Mouse (Mus musculus) kidney, embryonic 16.5 days (tissue): ENCODE measurements around the gene Lypd4. TPM values are rescaled to one million over a fixed set of nuclear protein-coding genes. Genes with fewer than 3 reads are reported as not detected.
A peak's percentile ranks its signal among the peaks of the same experiment; 100 is the strongest.

Experiments
- ATAC-seq: fragments of 200-750 bp; cut with Nextera tagmentation; 2 replicates; pipeline ENCODE4 v1.8.0; 2017; ENCODE audit warnings: moderate TSS enrichment; ENCODE audit not compliant: low FRiP score, low TSS enrichment
- H3K27ac ChIP-seq: fragments of 300-500 bp; sonication (generic); 2 replicates; pipeline ENCODE4 v1.5.1; 2014; ENCODE audit warnings: low read length
- H3K27me3 ChIP-seq: fragments of 300-500 bp; sonication (generic); 2 replicates; pipeline ENCODE4 v1.6.1; 2014; ENCODE audit warnings: low read length, control low read depth, mixed read lengths; ENCODE audit not compliant: insufficient read depth
- H3K36me3 ChIP-seq: fragments of 300-500 bp; sonication (generic); 2 replicates; pipeline ENCODE4 v1.6.1; 2014; ENCODE audit warnings: low read length, control low read depth, mixed read lengths; ENCODE audit not compliant: insufficient read depth
- H3K4me1 ChIP-seq: fragments of 300-500 bp; sonication (generic); 2 replicates; pipeline ENCODE4 v1.6.1; 2014; ENCODE audit warnings: low read length, control low read depth, mixed read lengths; ENCODE audit not compliant: insufficient read depth
- H3K4me2 ChIP-seq: fragments of 300-500 bp; sonication (generic); replicated peaks from 2 replicates; pipeline ENCODE4 v1.6.1; 2014; ENCODE audit warnings: low read depth, low read length
- H3K4me3 ChIP-seq: fragments of 300-500 bp; sonication (generic); 2 replicates; pipeline ENCODE4 v1.5.1; 2014; ENCODE audit warnings: mild to moderate bottlenecking, low read length
- H3K9ac ChIP-seq: fragments of 300-500 bp; sonication (generic); replicated peaks from 2 replicates; pipeline ENCODE4 v1.6.1; 2014; ENCODE audit warnings: low read length
- H3K9me3 ChIP-seq: fragments of 300-500 bp; sonication (generic); 2 replicates; pipeline ENCODE4 v1.6.1; 2016; ENCODE audit warnings: low read length, control low read depth
- WGBS: fragments of 180-500 bp; shearing (Covaris S2); extraction: QIAGEN DNeasy Blood & Tissue Kit; methylation state at CpG from one replicate; pipeline ENCODE4 v1.1.7; 2014; 5-methylcytosine and 5-hydroxymethylcytosine counted together
- polyA plus RNA-seq: library from polyadenylated mRNA; unstranded; fragments of >200 nt; fragmentation: Nextera tagmentation; extraction: Ambion mirVana; gene quantifications from 2 replicates; pipeline ENCODE4 v1.2.1, GENCODE M21; 2015

Lypd4 gene
- not detected in 2 replicates for polyA plus RNA-seq

GRCm38 (mm10) chr7:24869532-24870165 is at the start of gene Lypd4, which contains the start of gene Dmrtc2:
TSS of gene Lypd4 (minus strand) at chr7:24869941.
TSS of gene Dmrtc2 (plus strand) at chr7:24870057.
- H3K4me1 ChIP-seq, result no peaks in the 10 kb centered on the region
- no peaks in the 10 kb centered on the region for H3K27me3 ChIP-seq
- no peak within 1 kb of the TSS for H3K4me2 ChIP-seq
- no peak within 1 kb of the TSS for H3K9ac ChIP-seq
- 0 out of 2 replicates have a peak, but pooled peaks cover 2% of the 10 kb centered on the region for H3K9me3 ChIP-seq
- 0 out of 2 replicates have a peak, but pooled peaks have one; percentile 23 for ATAC-seq
- no peak within 1 kb of the TSS for H3K4me3 ChIP-seq
- H3K36me3 ChIP-seq, result no peaks in the 10 kb centered on the region
- 56% methylated on average over 41 of the region's 41 CpGs for WGBS
- H3K27ac ChIP-seq, result no peak within 1 kb of the TSS

GRCm38 (mm10) chr7:24918763-24919323 is 49.1 kb upstream of the Lypd4 start:
- H3K9ac ChIP-seq, result no peak overlapping the region
- no peak overlapping the region for H3K4me3 ChIP-seq
- H3K4me1 ChIP-seq, result no peaks in the 10 kb centered on the region
- no peak overlapping the region for H3K4me2 ChIP-seq
- ATAC-seq, result peak; percentile 65
- no peaks in the 10 kb centered on the region for H3K9me3 ChIP-seq
- peaks cover 57% of the 10 kb centered on the region for H3K36me3 ChIP-seq
- 89% methylated on average over 20 of the region's 20 CpGs for WGBS
- no peak overlapping the region for H3K27ac ChIP-seq
- H3K27me3 ChIP-seq, result no peaks in the 10 kb centered on the region

GRCm38 (mm10) chr7:24912480-24912879 is 42.7 kb upstream of the Lypd4 start:
- no peak for ATAC-seq
- Histone ChIP-seq H3K27ac (no peak overlapping the region), H3K4me2 (no peak overlapping the region), H3K27me3 (no peaks in the 10 kb centered on the region), H3K36me3 (peaks cover 42% of the 10 kb centered on the region), H3K9me3 (no peaks in the 10 kb centered on the region), H3K9ac (no peak overlapping the region), H3K4me3 (no peak overlapping the region), H3K4me1 (peaks cover 2% of the 10 kb centered on the region; the same call in 1 of the 2 replicates)
- WGBS, result 91% methylated on average over 14 of the region's 14 CpGs

- Histone ChIP-seq H3K36me3 (peaks cover 20% of the 10 kb centered on the region; the same call in 1 of the 2 replicates), H3K27ac (peak overlapping the region; percentile 8; the same call in 1 of the 2 replicates), H3K9me3 (no peaks in the 10 kb centered on the region), H3K4me3 (no peak overlapping the region), H3K4me1 (peaks cover 30% of the 10 kb centered on the region), H3K9ac (peak overlapping the region; percentile 13; the same call in 1 of the 2 replicates), H3K27me3 (no peaks in the 10 kb centered on the region), H3K4me2 (peak overlapping the region; percentile 14; the same call in 1 of the 2 replicates)
- no peak for ATAC-seq
- WGBS, result 19% methylated on average over 13 of the region's 13 CpGs
Measured at GRCm38 (mm10) chr7:24907211-24907748, 37.5 kb upstream of the Lypd4 start.

- Histone ChIP-seq H3K4me2 (no peak overlapping the region), H3K9me3 (no peaks in the 10 kb centered on the region), H3K9ac (peak overlapping the region; percentile 13; the same call in 1 of the 2 replicates), H3K4me3 (no peak overlapping the region), H3K27me3 (no peaks in the 10 kb centered on the region), H3K4me1 (peaks cover 35% of the 10 kb centered on the region), H3K27ac (no peak overlapping the region), H3K36me3 (peaks cover 15% of the 10 kb centered on the region; the same call in 1 of the 2 replicates)
- no peak for ATAC-seq
- 21% methylated on average over 6 of the region's 6 CpGs for WGBS
Measured at GRCm38 (mm10) chr7:24906551-24906950, 36.8 kb upstream of the Lypd4 start.

- peak overlapping the region; percentile 94 for H3K4me2 ChIP-seq
- no peaks in the 10 kb centered on the region for H3K9me3 ChIP-seq
- peaks cover 35% of the 10 kb centered on the region for H3K4me1 ChIP-seq
- peak overlapping the region; percentile 62 for H3K4me3 ChIP-seq
- WGBS, result 9% methylated on average over 3 of the region's 3 CpGs
- peak overlapping the region; percentile 84 for H3K27ac ChIP-seq
- peak overlapping the region; percentile 86 for H3K9ac ChIP-seq
- peaks cover 11% of the 10 kb centered on the region; the same call in 1 of the 2 replicates for H3K36me3 ChIP-seq
- ATAC-seq, result 0 out of 2 replicates have a peak, but pooled peaks have one; percentile 25
- no peaks in the 10 kb centered on the region for H3K27me3 ChIP-seq
Measured at GRCm38 (mm10) chr7:24904936-24905335, 35.2 kb upstream of the Lypd4 start.

GRCm38 (mm10) chr7:24904070-24904483 is 34.3 kb upstream of the Lypd4 start:
- peak; percentile 98 for ATAC-seq
- peak overlapping the region; percentile 62 for H3K4me3 ChIP-seq
- WGBS, result under 1% methylated on average over 30 of the region's 30 CpGs

GRCm38 (mm10) chr7:24903444-24903825 is 33.7 kb upstream of the Lypd4 start:
- Histone ChIP-seq H3K4me1 (peaks cover 35% of the 10 kb centered on the region), H3K9me3 (no peaks in the 10 kb centered on the region), H3K27me3 (no peaks in the 10 kb centered on the region), H3K4me3 (peak overlapping the region; percentile 62), H3K36me3 (peaks cover 4% of the 10 kb centered on the region; the same call in 1 of the 2 replicates), H3K9ac (peak overlapping the region; percentile 88), H3K4me2 (peak overlapping the region; percentile 94), H3K27ac (peak overlapping the region; percentile 73)
- ATAC-seq, result no peak
- 29% methylated on average over 10 of the region's 10 CpGs for WGBS

More at GRCm38 (mm10) chr7:24904070-24904483, 34.3 kb upstream of the Lypd4 start:
- no peaks in the 10 kb centered on the region for H3K27me3 ChIP-seq
- peaks cover 35% of the 10 kb centered on the region for H3K4me1 ChIP-seq
- H3K4me2 ChIP-seq, result peak overlapping the region; percentile 94
- H3K36me3 ChIP-seq, result peaks cover 10% of the 10 kb centered on the region; the same call in 1 of the 2 replicates
- peak overlapping the region; percentile 88 for H3K9ac ChIP-seq
- peak overlapping the region; percentile 84 for H3K27ac ChIP-seq
- no peaks in the 10 kb centered on the region for H3K9me3 ChIP-seq

- Histone ChIP-seq H3K27me3 (no peaks in the 10 kb centered on the region), H3K9ac (peak within 1 kb of the TSS; percentile 88), H3K9me3 (no peaks in the 10 kb centered on the region), H3K4me2 (peak within 1 kb of the TSS; percentile 94), H3K27ac (peak within 1 kb of the TSS; percentile 73), H3K4me1 (peaks cover 35% of the 10 kb centered on the region), H3K4me3 (peak within 1 kb of the TSS; percentile 62), H3K36me3 (no peaks in the 10 kb centered on the region)
- ATAC-seq, result no peak
- WGBS, result 7% methylated on average over 28 of the region's 68 CpGs
Measured at GRCm38 (mm10) chr7:24902630-24903443, 33.1 kb upstream of the Lypd4 start, which contains the start of gene Arhgef1. TSS of gene Arhgef1 (plus strand) at chr7:24902912.
